8 mouse cellular contexts compared by ENCODE assay signal in genomic region chr7:127471646-127472010, GRCm38 (mm10). TPM values are rescaled to one million over a fixed set of nuclear protein-coding genes. Genes with fewer than 3 reads are reported as not detected.
DNase-seq lines count a peak whose midpoint lies in the region; ATAC-seq and TF ChIP-seq lines count a peak whose summit lies in the region.

No protein-coding gene starts in this region.

- H3K4me1 ChIP-seq in heart, embryonic 15.5 days (replicated peaks), result peaks cover 11% of the 10 kb centered on the region
- peaks cover 51% of the 10 kb centered on the region for H3K4me1 ChIP-seq in E14TG2a.4 (replicated peaks; ENCODE audit: low read depth, low read length)
- peaks cover 17% of the 10 kb centered on the region for H3K4me1 ChIP-seq in hindbrain, embryonic 12.5 days
- H3K4me1 ChIP-seq in stomach, embryonic 14.5 days (ENCODE audit: control insufficient read depth, insufficient read depth, low read length), result peaks cover 7% of the 10 kb centered on the region

- peak; percentile 21; the same call in 1 of the 2 replicates for ATAC-seq in heart, embryonic 15.5 days (replicated peaks; ENCODE audit: insufficient number of reproducible peaks, insufficient read depth, low FRiP score, low read depth)
- ATAC-seq in hindbrain, embryonic 12.5 days (ENCODE audit: low FRiP score), result peak; percentile 30
- ATAC-seq in megakaryocyte, adult 5-6 weeks (ENCODE audit: poor library complexity, severe bottlenecking), result peak; percentile 47
- ATAC-seq in stomach, embryonic 14.5 days (ENCODE audit: insufficient number of reproducible peaks, insufficient read depth, low FRiP score, low read depth), result no peak
- no peak for ATAC-seq in activated CD4-positive, CD25-positive, alpha-beta regulatory T cell, adult 4 months

- intact Hi-C loops in heart, postnatal 25 days (cut with DNase I), result loop anchor here (5.0 kb wide), 1 partner anchor 214 kb away; no protein-coding TSS in a partner anchor

- H3K27me3 ChIP-seq in heart, embryonic 15.5 days, result no peaks in the 10 kb centered on the region
- H3K27me3 ChIP-seq in E14TG2a.4 (ENCODE audit: insufficient read depth, low read length), result no peaks in the 10 kb centered on the region
- no peaks in the 10 kb centered on the region for H3K27me3 ChIP-seq in hindbrain, embryonic 12.5 days
- no peaks in the 10 kb centered on the region for H3K27me3 ChIP-seq in stomach, embryonic 14.5 days (ENCODE audit: control insufficient read depth, insufficient read depth, low read length)

- peak overlapping the region; percentile 75 for H3K4me2 ChIP-seq in heart, embryonic 15.5 days
- H3K4me2 ChIP-seq in hindbrain, embryonic 12.5 days (replicated peaks), result peak overlapping the region; percentile 76
- H3K4me2 ChIP-seq in stomach, embryonic 14.5 days (replicated peaks; ENCODE audit: low read depth, low read length), result peak overlapping the region; percentile 75

- DNase-seq in heart, postnatal 25 days (ENCODE audit: low spot score), result no peak
- DNase-seq in cerebellum, postnatal 25 days, result peak; percentile 73 to 74

- peaks cover 45% of the 10 kb centered on the region for H3K36me3 ChIP-seq in heart, embryonic 15.5 days
- H3K36me3 ChIP-seq in E14TG2a.4 (ENCODE audit: insufficient read depth, low read length), result peaks cover 48% of the 10 kb centered on the region
- H3K36me3 ChIP-seq in hindbrain, embryonic 12.5 days, result peaks cover 43% of the 10 kb centered on the region
- H3K36me3 ChIP-seq in stomach, embryonic 14.5 days (ENCODE audit: control insufficient read depth, insufficient read depth, low read length), result peaks cover 33% of the 10 kb centered on the region

- H3K9me3 ChIP-seq in heart, embryonic 15.5 days (replicated peaks), result no peaks in the 10 kb centered on the region
- peaks cover 38% of the 10 kb centered on the region for H3K9me3 ChIP-seq in E14TG2a.4 (ENCODE audit: low read length)
- no peaks in the 10 kb centered on the region for H3K9me3 ChIP-seq in hindbrain, embryonic 12.5 days (replicated peaks)
- no peaks in the 10 kb centered on the region for H3K9me3 ChIP-seq in stomach, embryonic 14.5 days (ENCODE audit: control insufficient read depth, low read depth, low read length)

- H3K27ac ChIP-seq in heart, embryonic 15.5 days, result peak overlapping the region; percentile 96
- peak overlapping the region; percentile 98 for H3K27ac ChIP-seq in hindbrain, embryonic 12.5 days
- H3K27ac ChIP-seq in stomach, embryonic 14.5 days (ENCODE audit: low read length), result peak overlapping the region; percentile 91

- no peak for TF ChIP-seq CTCF in E14TG2a.4 (conservative IDR thresholded peaks at IDR 0.05; ENCODE audit: low read length)

- peak overlapping the region; percentile 85 for H3K9ac ChIP-seq in heart, embryonic 15.5 days
- peak overlapping the region; percentile 96 for H3K9ac ChIP-seq in hindbrain, embryonic 12.5 days
- H3K9ac ChIP-seq in stomach, embryonic 14.5 days (replicated peaks; ENCODE audit: low read depth, low read length), result peak overlapping the region; percentile 77

- under 1% methylated on average over 25 of the region's 25 CpGs for WGBS in heart, embryonic 15.5 days
- WGBS in hindbrain, embryonic 12.5 days, result under 1% methylated on average over 24 of the region's 25 CpGs
- under 1% methylated on average over 25 of the region's 25 CpGs for WGBS in stomach, embryonic 14.5 days

- peak overlapping the region; percentile 72 for H3K4me3 ChIP-seq in heart, embryonic 15.5 days
- H3K4me3 ChIP-seq in E14TG2a.4 (replicated peaks; ENCODE audit: low read length), result peak overlapping the region; percentile 95
- peak overlapping the region; percentile 89 for H3K4me3 ChIP-seq in hindbrain, embryonic 12.5 days
- peak overlapping the region; percentile 68 for H3K4me3 ChIP-seq in stomach, embryonic 14.5 days (ENCODE audit: low read depth, low read length)

RNA-seq across cellular contexts. Expression of gene Fbrs, which starts 7.4 kb away (rescaled TPM):
- polyA plus RNA-seq in heart, embryonic 15.5 days (2015; fragmentation: Nextera tagmentation; extraction: Ambion mirVana), result 7.0 and 9.0 TPM in 2 replicates
- 10 to 100 TPM; 32.9 to 34.0 TPM for total RNA-seq in heart, postnatal 25 days (2021)
- polyA plus RNA-seq in hindbrain, embryonic 12.5 days (2016; fragmentation: Nextera tagmentation; extraction: Ambion mirVana), result 14.4 and 15.6 TPM in 2 replicates
- total RNA-seq in megakaryocyte, adult 5-6 weeks (2015), result 115 and 138 TPM in 2 replicates
- 28.1 and 38.1 TPM in 2 replicates for total RNA-seq in megakaryocyte, adult 5-6 weeks (2017)
- polyA plus RNA-seq in stomach, embryonic 14.5 days (2014; fragmentation: Nextera tagmentation; extraction: Ambion mirVana), result 14.9 and 18.5 TPM in 2 replicates
- polyA plus RNA-seq in activated CD4-positive, CD25-positive, alpha-beta regulatory T cell, adult 4 months (2017; shearing (Covaris generic)), result 10 to 100 TPM; 17.9 to 25.0 TPM

RNA-seq across cellular contexts. Expression of gene Prr14, which starts 12.2 kb away (rescaled TPM):
- polyA plus RNA-seq in heart, embryonic 15.5 days (2015; fragmentation: Nextera tagmentation; extraction: Ambion mirVana), result 27.7 and 32.6 TPM in 2 replicates
- 10 to 100 TPM; 26.0 to 26.3 TPM for total RNA-seq in heart, postnatal 25 days (2021)
- polyA plus RNA-seq in hindbrain, embryonic 12.5 days (2016; fragmentation: Nextera tagmentation; extraction: Ambion mirVana), result 55.4 and 56.3 TPM in 2 replicates
- total RNA-seq in megakaryocyte, adult 5-6 weeks (2015), result 113 and 114 TPM in 2 replicates
- 37.0 and 46.2 TPM in 2 replicates for total RNA-seq in megakaryocyte, adult 5-6 weeks (2017)
- polyA plus RNA-seq in stomach, embryonic 14.5 days (2014; fragmentation: Nextera tagmentation; extraction: Ambion mirVana), result 49.9 and 55.0 TPM in 2 replicates
- polyA plus RNA-seq in activated CD4-positive, CD25-positive, alpha-beta regulatory T cell, adult 4 months (2017; shearing (Covaris generic)), result 100 to 1,000 TPM; 137 to 165 TPM

RNA-seq across cellular contexts. Expression of gene Zfp689, which starts 22.7 kb away (rescaled TPM):
- 3.9 and 5.6 TPM in 2 replicates for polyA plus RNA-seq in heart, embryonic 15.5 days (2015; fragmentation: Nextera tagmentation; extraction: Ambion mirVana)
- total RNA-seq in heart, postnatal 25 days (2021), result 1 to 10 TPM; 1.7 to 1.9 TPM
- 16.3 and 17.7 TPM in 2 replicates for polyA plus RNA-seq in hindbrain, embryonic 12.5 days (2016; fragmentation: Nextera tagmentation; extraction: Ambion mirVana)
- total RNA-seq in megakaryocyte, adult 5-6 weeks (2015), result 1.2 and 1.6 TPM in 2 replicates
- total RNA-seq in megakaryocyte, adult 5-6 weeks (2017), result 1.4 and 1.8 TPM in 2 replicates
- polyA plus RNA-seq in stomach, embryonic 14.5 days (2014; fragmentation: Nextera tagmentation; extraction: Ambion mirVana), result 7.9 and 9.1 TPM in 2 replicates
- 1 to 10 TPM; 3.3 to 5.4 TPM for polyA plus RNA-seq in activated CD4-positive, CD25-positive, alpha-beta regulatory T cell, adult 4 months (2017; shearing (Covaris generic))

RNA-seq across cellular contexts. Expression of gene Srcap, which starts 40.2 kb away (rescaled TPM):
- polyA plus RNA-seq in heart, embryonic 15.5 days (2015; fragmentation: Nextera tagmentation; extraction: Ambion mirVana), result 25.7 and 41.5 TPM in 2 replicates
- total RNA-seq in heart, postnatal 25 days (2021), result 10 to 100 TPM; 54.4 to 58.7 TPM
- 90.8 and 96.2 TPM in 2 replicates for polyA plus RNA-seq in hindbrain, embryonic 12.5 days (2016; fragmentation: Nextera tagmentation; extraction: Ambion mirVana)
- 53.0 and 57.0 TPM in 2 replicates for total RNA-seq in megakaryocyte, adult 5-6 weeks (2015)
- total RNA-seq in megakaryocyte, adult 5-6 weeks (2017), result 15.8 and 21.1 TPM in 2 replicates
- polyA plus RNA-seq in stomach, embryonic 14.5 days (2014; fragmentation: Nextera tagmentation; extraction: Ambion mirVana), result 60.5 and 65.2 TPM in 2 replicates
- 10 to 100 TPM in 1 of 2 experiments, 1 to 10 TPM in 1; 8.1 to 10.9 TPM for polyA plus RNA-seq in activated CD4-positive, CD25-positive, alpha-beta regulatory T cell, adult 4 months (2017; shearing (Covaris generic))

RNA-seq across cellular contexts. Expression of gene Gm42715, which starts 47.8 kb away (rescaled TPM):
- polyA plus RNA-seq in heart, embryonic 15.5 days (2015; fragmentation: Nextera tagmentation; extraction: Ambion mirVana), result 8.2 and 9.0 TPM in 2 replicates
- 10 to 100 TPM in 1 of 2 experiments, 1 to 10 TPM in 1; 10.0 to 10.1 TPM for total RNA-seq in heart, postnatal 25 days (2021)
- polyA plus RNA-seq in hindbrain, embryonic 12.5 days (2016; fragmentation: Nextera tagmentation; extraction: Ambion mirVana), result 16.7 and 16.9 TPM in 2 replicates
- total RNA-seq in megakaryocyte, adult 5-6 weeks (2015), result 14.8 and 16.7 TPM in 2 replicates
- total RNA-seq in megakaryocyte, adult 5-6 weeks (2017), result 5.4 and 8.3 TPM in 2 replicates
- polyA plus RNA-seq in stomach, embryonic 14.5 days (2014; fragmentation: Nextera tagmentation; extraction: Ambion mirVana), result 20.8 and 22.1 TPM in 2 replicates
- 10 to 100 TPM; 19.2 to 20.0 TPM for polyA plus RNA-seq in activated CD4-positive, CD25-positive, alpha-beta regulatory T cell, adult 4 months (2017; shearing (Covaris generic))

Comparison
In these comparisons a context has a peak if more than half of its experiments do, and no peak if none do; other contexts are left out.
1. ATAC-seq: peak in heart, embryonic 15.5 days (single experiment), hindbrain, embryonic 12.5 days (single experiment) and megakaryocyte, adult 5-6 weeks (single experiment); none in stomach, embryonic 14.5 days (single experiment) and activated CD4-positive, CD25-positive, alpha-beta regulatory T cell, adult 4 months (single experiment).
2. Peak in every context shown above with its lines, with median percentiles within 50 percentile points of each other: H3K27ac ChIP-seq, H3K4me2 ChIP-seq, H3K4me3 ChIP-seq and H3K9ac ChIP-seq.